Mouse (Mus musculus): ENCODE data around the gene Triml2.

Triml2 gene

DNA sequence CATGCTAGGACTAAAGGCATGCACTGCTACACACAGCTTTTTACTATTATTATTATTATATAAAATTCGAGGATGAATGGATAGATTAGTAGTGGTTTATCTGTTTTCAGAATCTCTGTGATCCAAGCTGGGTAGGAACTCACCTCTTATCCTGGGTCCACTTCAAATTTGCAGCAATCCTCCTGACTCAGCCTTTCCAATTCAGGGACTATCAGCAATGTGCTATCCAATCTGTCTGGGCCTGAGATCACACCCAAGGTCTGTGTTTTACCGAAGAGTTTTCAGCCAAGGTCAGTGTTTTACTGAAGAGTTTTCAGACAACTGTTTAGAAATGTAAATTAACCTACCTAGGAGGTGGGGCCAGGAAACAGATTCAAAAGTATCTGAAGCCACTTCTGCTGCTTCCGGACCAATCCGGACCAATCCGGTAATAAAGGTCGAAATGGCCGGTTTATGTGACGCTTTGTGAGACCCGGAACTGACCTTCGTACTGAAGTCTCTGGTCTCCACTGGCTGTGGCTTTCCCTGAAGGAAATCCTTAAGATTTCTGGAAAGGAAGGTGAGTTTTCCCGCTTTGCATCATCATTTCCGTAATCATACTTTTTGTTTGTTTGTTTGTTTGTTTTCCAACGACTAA is at the start of gene Triml2:
Gene Triml2 (plus strand): TSS at position 488 of the 637 bp plus-strand sequence.
- DNase-seq (ENCODE audit: low spot score in 2 of 2): no peak

DNA sequence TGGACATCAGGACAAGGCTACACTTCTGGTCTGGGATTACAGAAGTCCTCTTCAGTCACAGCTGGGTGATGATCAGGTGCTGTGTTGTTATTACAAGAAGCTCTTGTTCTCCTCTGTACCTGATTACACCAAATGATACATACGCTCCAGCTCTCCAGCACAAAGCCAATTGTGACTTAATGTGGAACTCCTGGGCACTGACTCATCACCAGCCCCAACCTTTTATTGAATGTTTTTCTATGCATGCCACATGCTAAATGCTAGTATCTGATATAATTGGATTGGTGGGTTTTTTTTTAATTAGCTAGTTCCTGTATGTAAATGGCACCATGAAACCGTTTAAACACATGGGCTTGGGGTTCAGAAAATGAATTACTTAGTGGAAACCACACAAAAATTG is 39.0 kb upstream of the Triml2 start, which contains the start of gene Triml1:
Gene Triml1 (minus strand): TSS at position 101 of the 400 bp plus-strand sequence.
- no peak for DNase-seq (ENCODE audit: low spot score in 2 of 2)

GRCm38 (mm10) chr8:43149307-43149706 is 31.0 kb upstream of the Triml2 start:
- no peak for DNase-seq (ENCODE audit: low spot score in 2 of 2)

DNA sequence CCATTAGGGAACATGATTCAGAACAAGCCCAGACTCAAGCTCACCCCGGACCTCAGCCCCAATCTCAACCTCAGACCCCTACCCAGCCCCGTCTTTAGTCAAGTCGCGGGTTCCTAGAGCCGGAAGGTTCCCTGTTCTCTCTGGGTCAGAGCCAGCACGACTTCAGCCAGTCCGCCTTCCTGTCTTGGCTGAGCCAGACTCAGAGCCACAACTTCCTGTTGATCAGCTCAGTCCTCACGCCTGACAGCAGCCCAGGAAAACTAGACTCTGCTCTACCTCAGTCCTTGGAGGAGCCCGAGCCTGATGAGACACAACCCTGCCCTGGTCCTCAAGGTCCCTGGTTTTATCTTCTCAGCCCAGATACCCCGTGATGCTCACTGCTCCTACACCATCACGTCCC is 17.1 kb upstream of the Triml2 start:
- no peak for DNase-seq (ENCODE audit: low spot score in 2 of 2)

- no peak for DNase-seq (ENCODE audit: low spot score in 2 of 2)
Measured at GRCm38 (mm10) chr8:43164453-43164852, 15.9 kb upstream of the Triml2 start.

DNA sequence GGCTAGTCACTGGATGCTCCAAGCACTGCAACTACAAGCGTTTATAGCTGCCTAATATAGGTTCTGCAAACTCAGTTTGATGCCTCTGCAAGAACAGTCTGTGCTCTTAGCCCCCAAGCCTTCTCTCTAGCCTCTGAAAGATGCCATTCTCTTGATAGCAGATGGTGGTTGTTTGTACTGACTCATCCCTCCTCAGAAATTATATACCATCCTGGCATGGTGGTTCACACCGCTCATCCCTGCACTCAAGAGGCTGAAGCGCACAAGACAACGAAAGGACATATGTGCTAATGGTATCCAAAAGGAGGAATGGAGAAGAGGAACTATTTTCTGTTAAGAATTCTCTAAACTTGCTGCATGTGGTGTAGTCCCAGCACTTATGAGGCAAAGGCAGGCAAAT is 12.3 kb upstream of the Triml2 start:
- no peak for DNase-seq (ENCODE audit: low spot score in 2 of 2)

GRCm38 (mm10) chr8:43169249-43169755 is 11.0 kb upstream of the Triml2 start:
- DNase-seq (ENCODE audit: low spot score in 2 of 2): no peak

- DNase-seq (ENCODE audit: low spot score in 2 of 2): no peak
Measured at GRCm38 (mm10) chr8:43176766-43177486, 3.4 kb upstream of the Triml2 start.

- no peak for DNase-seq (ENCODE audit: low spot score in 2 of 2)
Measured at GRCm38 (mm10) chr8:43178263-43178662, 2.1 kb upstream of the Triml2 start.

DNA sequence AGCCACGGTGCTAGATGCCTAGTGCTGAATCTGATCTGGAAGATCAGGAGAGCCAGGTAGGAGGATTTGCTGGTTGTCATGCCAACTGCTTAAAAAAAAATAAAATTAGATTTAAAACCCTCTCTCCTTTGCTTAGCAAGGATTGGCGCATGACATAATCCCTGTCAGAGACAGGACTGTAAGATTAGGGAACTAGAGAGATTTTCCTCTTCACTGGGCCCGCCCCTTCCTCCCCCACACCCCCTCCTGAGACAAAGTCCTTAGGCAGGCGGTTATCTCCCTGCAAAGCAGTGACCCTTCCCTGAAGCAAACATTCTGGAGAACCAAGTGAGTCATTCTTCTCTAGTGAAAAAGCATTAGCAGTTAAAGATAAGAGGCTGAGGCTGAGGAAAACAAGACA is 1.2 kb upstream of the Triml2 start:
- DNase-seq (ENCODE audit: low spot score in 2 of 2): no peak

DNA sequence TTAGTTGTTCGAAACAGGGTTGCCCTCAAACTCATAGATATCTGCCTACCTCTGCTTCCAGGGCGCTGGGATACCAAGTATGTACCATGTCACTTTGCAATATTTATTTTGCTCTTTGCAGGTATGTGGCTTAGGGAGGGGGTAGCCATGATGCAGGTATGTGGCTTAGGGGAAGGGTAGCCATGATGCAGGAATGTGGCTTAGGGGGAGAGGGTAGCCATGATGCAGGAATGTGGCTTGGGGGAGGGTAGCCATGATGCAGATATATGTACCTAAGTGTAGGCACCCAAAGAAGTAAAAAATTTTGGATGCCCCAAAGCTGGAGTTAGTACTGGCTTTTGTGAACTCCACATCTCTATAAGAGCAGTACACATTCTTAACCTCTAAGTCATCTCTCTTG is 1.9 kb downstream of the Triml2 start:
- no peak for DNase-seq (ENCODE audit: low spot score in 2 of 2)

DNA sequence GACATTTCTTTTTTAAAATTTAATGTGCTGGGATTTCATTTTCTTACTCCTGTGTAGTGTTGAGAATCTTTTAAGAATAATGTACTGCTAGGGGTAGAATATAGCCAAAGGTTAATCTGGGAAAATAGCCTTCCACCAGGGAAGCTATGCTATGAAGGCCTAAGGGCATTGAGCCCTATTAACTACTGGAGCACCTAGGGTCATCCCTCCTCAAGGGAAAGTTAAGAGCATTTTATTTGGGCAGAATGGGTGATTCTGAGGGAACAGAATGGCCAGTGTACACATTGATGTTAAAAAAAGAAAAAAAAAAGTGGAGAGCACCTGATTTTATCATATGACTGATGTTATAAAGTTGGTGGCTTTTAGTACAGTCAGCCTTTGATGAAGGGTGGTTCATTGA is 35.2 kb downstream of the Triml2 start:
- DNase-seq (ENCODE audit: low spot score in 2 of 2): no peak

DNA sequence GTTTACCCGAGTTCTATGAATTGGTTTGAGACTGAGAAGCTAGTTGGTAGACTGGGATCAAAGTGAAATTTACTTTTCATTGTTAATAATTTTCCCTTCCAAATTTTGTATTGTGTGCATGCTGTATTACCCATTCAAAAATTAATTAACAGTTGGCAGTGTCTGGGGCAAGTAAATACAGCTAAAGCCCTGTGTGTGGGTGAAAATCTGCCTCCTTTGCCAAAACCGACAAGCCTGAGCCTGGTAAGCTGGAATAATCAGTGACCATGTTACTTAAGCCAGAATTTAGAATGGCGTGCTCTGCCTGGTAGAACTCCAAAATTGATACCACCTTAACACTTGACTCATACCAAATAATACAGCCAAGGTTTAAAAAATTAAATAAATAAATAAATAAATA is 63.0 kb downstream of the Triml2 start:
- no peak for DNase-seq (ENCODE audit: low spot score in 2 of 2)

Data from natural killer cell, adult 2 months (primary cell).